Mouse (Mus musculus): Measurements from ENCODE around the gene Fbxo2. TPM values are rescaled to one million over a fixed set of nuclear protein-coding genes. Genes with fewer than 3 reads are reported as not detected.
"Not testable (repeated sequence)": the region's sequence is repeated elsewhere in the genome, so short reads cannot be mapped to it uniquely, and the experiment has no call there.

Fbxo2 gene
- polyA plus RNA-seq, 1 experiment from 2014 or later = 5.5 TPM

- no peak overlapping the region for H3K27ac ChIP-seq
- H3K4me1 ChIP-seq = peaks cover 8% of the 10 kb centered on the region
- no peak for ATAC-seq (ENCODE audit: low FRiP score, low read depth)
- WGBS = 22% methylated on average over 9 of the region's 9 CpGs
- H3K9ac ChIP-seq = no peak overlapping the region
- no peaks in the 10 kb centered on the region for H3K9me3 ChIP-seq
- no peak overlapping the region for H3K4me2 ChIP-seq (replicated peaks)
- H3K4me3 ChIP-seq = no peak overlapping the region
- peaks cover 15% of the 10 kb centered on the region; the same call in 1 of the 2 replicates for H3K27me3 ChIP-seq
- H3K36me3 ChIP-seq = no peaks in the 10 kb centered on the region
Measured at GRCm38 (mm10) chr4:148184564-148184963, 24.1 kb downstream of the Fbxo2 start.

GRCm38 (mm10) chr4:148185819-148186218 is 25.4 kb downstream of the Fbxo2 start:
- Histone ChIP-seq H3K27ac (no peak overlapping the region), H3K27me3 (peaks cover 15% of the 10 kb centered on the region; the same call in 1 of the 2 replicates), H3K4me1 (peaks cover 8% of the 10 kb centered on the region), H3K4me2 (replicated peaks) (no peak overlapping the region), H3K9me3 (no peaks in the 10 kb centered on the region), H3K36me3 (no peaks in the 10 kb centered on the region), H3K9ac (no peak overlapping the region), H3K4me3 (no peak overlapping the region)
- WGBS = 68% methylated on average over 4 of the region's 4 CpGs
- ATAC-seq (ENCODE audit: low FRiP score, low read depth) = no peak

GRCm38 (mm10) chr4:148188767-148189166 is 28.3 kb downstream of the Fbxo2 start:
- not testable (repeated sequence) for H3K4me3 ChIP-seq; H3K4me2 ChIP-seq (replicated peaks); H3K27ac ChIP-seq; H3K36me3 ChIP-seq; ATAC-seq (ENCODE audit: low FRiP score, low read depth); H3K9ac ChIP-seq; H3K9me3 ChIP-seq
- H3K4me1 ChIP-seq = peaks cover 14% of the 10 kb centered on the region
- WGBS = 93% methylated on average over 1 of the region's 1 CpGs
- 0 out of 2 replicates have a peak, but pooled peaks cover 12% of the 10 kb centered on the region for H3K27me3 ChIP-seq

- no peak overlapping the region for H3K4me3 ChIP-seq
- 30% methylated on average over 11 of the region's 11 CpGs for WGBS
- H3K4me1 ChIP-seq = peaks cover 6% of the 10 kb centered on the region
- H3K27me3 ChIP-seq = 0 out of 2 replicates have a peak, but pooled peaks cover 4% of the 10 kb centered on the region
- ATAC-seq (ENCODE audit: low FRiP score, low read depth) = no peak
- no peak overlapping the region for H3K27ac ChIP-seq
- no peak overlapping the region for H3K9ac ChIP-seq
- H3K9me3 ChIP-seq = no peaks in the 10 kb centered on the region
- H3K4me2 ChIP-seq (replicated peaks) = no peak overlapping the region
- no peaks in the 10 kb centered on the region for H3K36me3 ChIP-seq
Measured at GRCm38 (mm10) chr4:148192707-148193245, 32.4 kb downstream of the Fbxo2 start.

- Histone ChIP-seq H3K4me2 (replicated peaks) (no peak overlapping the region), H3K4me3 (no peak overlapping the region), H3K27me3 (peaks cover 14% of the 10 kb centered on the region; the same call in 1 of the 2 replicates), H3K9ac (no peak overlapping the region), H3K27ac (no peak overlapping the region), H3K4me1 (peaks cover 6% of the 10 kb centered on the region), H3K9me3 (no peaks in the 10 kb centered on the region), H3K36me3 (no peaks in the 10 kb centered on the region)
- ATAC-seq (ENCODE audit: low FRiP score, low read depth) = no peak
Measured at GRCm38 (mm10) chr4:148194400-148194799, 34.0 kb downstream of the Fbxo2 start.

GRCm38 (mm10) chr4:148198721-148199120 is 38.3 kb downstream of the Fbxo2 start:
- 35% methylated on average over 10 of the region's 10 CpGs for WGBS
- Histone ChIP-seq H3K4me3 (no peak overlapping the region), H3K9me3 (no peaks in the 10 kb centered on the region), H3K4me2 (replicated peaks) (no peak overlapping the region), H3K4me1 (no peaks in the 10 kb centered on the region), H3K27ac (no peak overlapping the region), H3K27me3 (peaks cover 23% of the 10 kb centered on the region), H3K36me3 (no peaks in the 10 kb centered on the region), H3K9ac (no peak overlapping the region)
- ATAC-seq (ENCODE audit: low FRiP score, low read depth) = no peak

GRCm38 (mm10) chr4:148203557-148203956 is 43.1 kb downstream of the Fbxo2 start:
- Histone ChIP-seq H3K27ac (no peak overlapping the region), H3K4me1 (no peaks in the 10 kb centered on the region), H3K9me3 (no peaks in the 10 kb centered on the region), H3K27me3 (peaks cover 21% of the 10 kb centered on the region), H3K4me2 (replicated peaks) (no peak overlapping the region), H3K9ac (no peak overlapping the region), H3K4me3 (no peak overlapping the region), H3K36me3 (no peaks in the 10 kb centered on the region)
- 84% methylated on average over 2 of the region's 2 CpGs for WGBS
- no peak for ATAC-seq (ENCODE audit: low FRiP score, low read depth)

- 63% methylated on average over 15 of the region's 15 CpGs for WGBS
- Histone ChIP-seq H3K27ac (no peak overlapping the region), H3K4me2 (replicated peaks) (no peak overlapping the region), H3K9me3 (no peaks in the 10 kb centered on the region), H3K9ac (no peak overlapping the region), H3K4me3 (no peak overlapping the region), H3K27me3 (peaks cover 15% of the 10 kb centered on the region), H3K36me3 (no peaks in the 10 kb centered on the region), H3K4me1 (no peaks in the 10 kb centered on the region)
- no peak for ATAC-seq (ENCODE audit: low FRiP score, low read depth)
Measured at GRCm38 (mm10) chr4:148204061-148204872, 43.8 kb downstream of the Fbxo2 start.

GRCm38 (mm10) chr4:148204873-148205232 is 44.4 kb downstream of the Fbxo2 start:
- no peak for ATAC-seq (ENCODE audit: low FRiP score, low read depth)
- Histone ChIP-seq H3K9me3 (no peaks in the 10 kb centered on the region), H3K4me1 (no peaks in the 10 kb centered on the region), H3K4me2 (replicated peaks) (no peak overlapping the region), H3K27me3 (peaks cover 14% of the 10 kb centered on the region), H3K36me3 (no peaks in the 10 kb centered on the region), H3K9ac (no peak overlapping the region), H3K27ac (no peak overlapping the region), H3K4me3 (no peak overlapping the region)
- 65% methylated on average over 6 of the region's 6 CpGs for WGBS

GRCm38 (mm10) chr4:148214460-148215136 is 54.2 kb downstream of the Fbxo2 start:
- WGBS = 49% methylated on average over 5 of the region's 5 CpGs
- ATAC-seq (ENCODE audit: low FRiP score, low read depth) = no peak

GRCm38 (mm10) chr4:148215264-148215900 is 55.0 kb downstream of the Fbxo2 start:
- 52% methylated on average over 11 of the region's 11 CpGs for WGBS
- H3K9me3 ChIP-seq = no peaks in the 10 kb centered on the region
- no peaks in the 10 kb centered on the region for H3K36me3 ChIP-seq
- ATAC-seq (ENCODE audit: low FRiP score, low read depth) = no peak
- H3K4me3 ChIP-seq = no peak overlapping the region
- peaks cover 10% of the 10 kb centered on the region for H3K4me1 ChIP-seq
- H3K27me3 ChIP-seq = peaks cover 67% of the 10 kb centered on the region
- H3K9ac ChIP-seq = no peak overlapping the region
- H3K4me2 ChIP-seq (replicated peaks) = no peak overlapping the region
- no peak overlapping the region for H3K27ac ChIP-seq

More at GRCm38 (mm10) chr4:148214460-148215136, 54.2 kb downstream of the Fbxo2 start:
- peaks cover 59% of the 10 kb centered on the region for H3K27me3 ChIP-seq
- no peak overlapping the region for H3K4me2 ChIP-seq (replicated peaks)
- H3K9ac ChIP-seq = no peak overlapping the region
- no peak overlapping the region for H3K4me3 ChIP-seq
- H3K9me3 ChIP-seq = no peaks in the 10 kb centered on the region
- peaks cover 10% of the 10 kb centered on the region for H3K4me1 ChIP-seq
- H3K27ac ChIP-seq = no peak overlapping the region
- no peaks in the 10 kb centered on the region for H3K36me3 ChIP-seq
